In the genomic region with DNA sequence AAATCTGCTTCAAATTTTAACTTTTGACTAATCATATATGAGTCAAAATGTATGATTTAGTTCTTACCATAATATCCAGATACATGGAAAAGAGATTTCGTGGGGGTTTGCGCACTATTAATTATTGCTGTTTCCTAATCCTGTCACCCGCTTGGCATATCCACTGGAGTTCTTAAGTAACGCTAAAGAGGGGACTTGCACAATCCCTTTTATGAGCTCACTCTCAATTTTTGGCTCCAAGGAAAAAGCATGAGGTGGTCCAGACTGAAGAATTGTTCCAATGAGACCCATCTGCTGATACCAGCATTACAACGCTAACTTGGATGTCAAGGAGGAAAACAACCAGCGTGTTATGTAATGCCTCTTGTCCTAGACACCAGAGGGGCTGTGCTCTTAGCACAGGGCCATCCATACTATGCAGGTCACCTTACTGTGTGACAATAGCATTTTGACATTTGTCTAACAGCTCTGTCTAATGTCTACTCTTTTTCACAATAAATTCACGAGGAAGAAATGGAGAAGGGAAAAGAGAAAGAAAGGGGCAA, we compare ENCODE assay signal across 13 mouse cellular contexts.
DNase-seq lines count a peak whose midpoint lies in the region.
"Had no signal": no experiment of that assay in that cellular context is flagged by ENCODE, and none has a peak within 500 bp of the region (broad histone marks: within the 10 kb centered on the region; RNA-seq: fewer than 3 reads in every experiment).

No protein-coding gene starts in this region.

- intact Hi-C loops in gastrocnemius, postnatal 14 days (cut with DNase I; ENCODE audit: low total_unique reads), result no loop called here

- DNase-seq in adrenal gland, adult 2 months, result peak; percentile 29
- DNase-seq in adrenal gland, postnatal 36 days, result no peak
- DNase-seq in gastrocnemius, postnatal 25 days, result peak; percentile 14
- DNase-seq in gastrocnemius, postnatal 14 days, result no peak
- peak; percentile 7 to 31 for DNase-seq in lung, adult 18-20 months
- DNase-seq in lung, postnatal 4 days, result no peak
- peak; percentile 13 for DNase-seq in lung, postnatal 10 days
- no peak for DNase-seq in right cerebral cortex, adult 18-20 months
- DNase-seq: cerebellum, adult 9-10 months; kidney, adult 9 months; kidney, postnatal 14 days; liver; thymus, postnatal 14 days had no signal

Comparison
In these comparisons a context has a peak if more than half of its experiments do, and no peak if none do; other contexts are left out.
1. DNase-seq: peak in adrenal gland, adult 2 months (single experiment), gastrocnemius, postnatal 25 days (single experiment), lung, adult 18-20 months (2 of 2) and lung, postnatal 10 days (single experiment); none in adrenal gland, postnatal 36 days (0 of 2), gastrocnemius, postnatal 14 days (single experiment), lung, postnatal 4 days (0 of 2) and right cerebral cortex, adult 18-20 months (single experiment).